Mouse (Mus musculus) testis, adult 10 weeks (tissue): Measurements from ENCODE around the gene Dnajc10. TPM values are rescaled to one million over a fixed set of nuclear protein-coding genes. Genes with fewer than 3 reads are reported as not detected.

Experiments used
- polyA plus RNA-seq: library from polyadenylated mRNA; stranded (reverse); fragments of 350-450 nt; fragmentation: Illumina TruSeq; extraction: RNeasy Lipid Tissue Mini Kit (QIAGEN cat#74804); gene quantifications from one replicate; pipeline ENCODE4 v1.2.3, GENCODE M21; 2014; ENCODE audit warnings: low read depth, low replicate concordance

The Dnajc10 gene
- polyA plus RNA-seq: 161 TPM

GRCm38 (mm10) chr2:80315242-80316161, at the start of gene Dnajc10:
Gene Dnajc10, plus strand, starts transcription at chr2:80315466.

GRCm38 (mm10) chr2:80292172-80292571, 23.1 kb upstream of the Dnajc10 start, which contains the start of gene Prdx6b:
Gene Prdx6b, plus strand, starts transcription at chr2:80292472.

Other genes starting within 250 kb of the Dnajc10 start
- 358 TPM for gene Pde1a, start 186.0 kb upstream of the Dnajc10 start, polyA plus RNA-seq
- gene Prdx6b, start 23.0 kb upstream of the Dnajc10 start, polyA plus RNA-seq: 284 TPM
- gene Frzb, start 132.2 kb downstream of the Dnajc10 start, polyA plus RNA-seq: 12.2 TPM